Mouse (Mus musculus): ENCODE results near the gene Zfp64. TPM values are rescaled to one million over a fixed set of nuclear protein-coding genes. Genes with fewer than 3 reads are reported as not detected.

Zfp64 gene
- polyA plus RNA-seq, 1 experiment from 2014 or later, result 28.0 TPM

DNA sequence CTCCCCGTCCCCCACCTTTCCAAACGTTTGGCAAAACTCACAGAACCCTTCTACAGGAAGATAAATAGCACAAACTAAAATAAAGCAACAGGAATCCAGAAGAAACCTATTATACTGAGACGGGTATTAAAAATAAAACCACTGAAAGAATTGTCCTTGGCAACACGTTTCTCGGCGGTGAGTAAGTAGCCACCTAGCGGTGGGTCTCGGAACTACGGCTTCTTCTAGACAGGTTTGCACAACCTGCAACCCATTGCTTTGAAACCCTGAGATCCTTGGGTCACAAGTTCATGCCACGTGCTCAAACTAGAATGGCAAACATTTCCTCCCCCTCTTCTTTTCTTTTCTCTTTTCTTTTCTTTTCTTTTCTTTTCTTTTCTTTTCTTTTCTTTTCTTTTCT, 25.7 kb downstream of the Zfp64 start:
- Histone ChIP-seq H3K4me1 (replicated peaks; ENCODE audit: control insufficient read depth, insufficient read depth) (no peaks in the 10 kb centered on the region), H3K27me3 (ENCODE audit: control insufficient read depth, insufficient read depth, low read length) (no peaks in the 10 kb centered on the region), H3K27ac (replicated peaks) (no peak overlapping the region), H3K4me3 (ENCODE audit: low read depth, low read length) (no peak overlapping the region), H3K36me3 (ENCODE audit: control insufficient read depth, insufficient read depth, low read length) (peaks cover 30% of the 10 kb centered on the region), H3K4me2 (replicated peaks; ENCODE audit: low read depth) (no peak overlapping the region), H3K9ac (ENCODE audit: low read length) (no peak overlapping the region), H3K9me3 (ENCODE audit: control insufficient read depth, low read length) (no peaks in the 10 kb centered on the region)
- DNase-seq (ENCODE audit: low spot score) (peak; percentile 75), ATAC-seq (ENCODE audit: low FRiP score, low TSS enrichment) (0 out of 2 replicates have a peak, but pooled peaks have one; percentile 41)
- 16% methylated on average over 10 of the region's 10 CpGs for WGBS
- TF ChIP-seq EP300 (optimal IDR thresholded peaks at IDR 0.05), result no peak
- peak; percentile 80 for TF ChIP-seq CTCF (IDR thresholded peaks at IDR 0.05; ENCODE audit: low read depth)

DNA sequence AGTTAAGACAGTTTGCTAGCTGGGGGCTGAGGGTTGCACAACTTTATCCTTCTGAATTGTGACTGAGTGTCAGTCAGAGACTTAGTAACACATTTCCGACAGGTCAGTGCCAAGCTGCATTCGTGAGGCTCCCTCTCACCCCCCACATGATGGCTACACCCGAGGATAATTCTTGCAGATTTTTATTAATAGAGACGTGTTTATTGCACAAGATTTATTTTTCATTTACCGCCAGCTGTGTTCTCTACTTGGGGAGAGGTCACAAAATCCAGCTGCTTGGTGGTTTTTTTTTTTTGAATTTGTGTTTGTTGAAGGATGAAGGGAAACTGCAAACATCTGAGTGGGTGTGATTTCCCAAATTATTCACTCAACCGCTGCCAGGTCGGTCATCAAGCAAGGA, 28.0 kb downstream of the Zfp64 start:
- H3K27ac ChIP-seq (replicated peaks), result no peak overlapping the region
- ATAC-seq (ENCODE audit: low FRiP score, low TSS enrichment) (no peak), DNase-seq (ENCODE audit: low spot score) (no peak)
- H3K9me3 ChIP-seq (ENCODE audit: control insufficient read depth, low read length), result no peaks in the 10 kb centered on the region
- H3K4me2 ChIP-seq (replicated peaks; ENCODE audit: low read depth), result no peak overlapping the region
- peaks cover 25% of the 10 kb centered on the region for H3K36me3 ChIP-seq (ENCODE audit: control insufficient read depth, insufficient read depth, low read length)
- no peaks in the 10 kb centered on the region for H3K4me1 ChIP-seq (replicated peaks; ENCODE audit: control insufficient read depth, insufficient read depth)
- 59% methylated on average over 7 of the region's 7 CpGs for WGBS
- TF ChIP-seq EP300 (optimal IDR thresholded peaks at IDR 0.05) (no peak), CTCF (IDR thresholded peaks at IDR 0.05; ENCODE audit: low read depth) (no peak)
- H3K4me3 ChIP-seq (ENCODE audit: low read depth, low read length), result no peak overlapping the region
- H3K9ac ChIP-seq (ENCODE audit: low read length), result no peak overlapping the region
- no peaks in the 10 kb centered on the region for H3K27me3 ChIP-seq (ENCODE audit: control insufficient read depth, insufficient read depth, low read length)

DNA sequence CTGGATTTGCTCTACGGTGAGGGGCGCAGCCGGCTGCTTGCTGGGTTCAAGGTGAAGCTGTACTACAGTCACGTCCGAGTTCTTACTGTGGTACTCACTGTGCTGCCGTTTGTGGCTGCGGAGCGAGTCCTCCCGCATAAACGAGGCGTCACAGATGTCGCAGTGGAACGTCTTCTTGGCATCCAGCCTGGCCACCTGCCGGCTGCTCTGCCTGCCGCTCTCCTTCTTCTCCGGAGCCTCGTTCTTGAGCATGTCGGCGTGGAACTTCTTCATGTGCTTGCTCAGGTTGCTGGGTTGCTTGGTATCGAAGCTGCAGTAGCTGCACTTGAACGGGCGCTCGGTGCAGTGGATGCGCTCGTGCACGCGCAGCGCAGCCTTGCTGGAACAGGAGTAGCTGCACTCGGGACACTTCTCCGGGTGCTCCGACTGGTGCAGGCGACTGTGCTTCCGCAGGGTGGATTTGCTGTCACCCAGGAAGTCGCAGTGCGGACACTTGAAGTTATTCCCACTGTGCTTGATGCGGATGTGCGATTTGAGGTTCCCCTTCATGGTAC, 29.1 kb downstream of the Zfp64 start:
- Histone ChIP-seq H3K36me3 (ENCODE audit: control insufficient read depth, insufficient read depth, low read length) (peaks cover 20% of the 10 kb centered on the region), H3K4me1 (replicated peaks; ENCODE audit: control insufficient read depth, insufficient read depth) (no peaks in the 10 kb centered on the region), H3K27me3 (ENCODE audit: control insufficient read depth, insufficient read depth, low read length) (no peaks in the 10 kb centered on the region), H3K9ac (ENCODE audit: low read length) (no peak overlapping the region), H3K9me3 (ENCODE audit: control insufficient read depth, low read length) (no peaks in the 10 kb centered on the region), H3K27ac (replicated peaks) (no peak overlapping the region), H3K4me2 (replicated peaks; ENCODE audit: low read depth) (no peak overlapping the region), H3K4me3 (ENCODE audit: low read depth, low read length) (no peak overlapping the region)
- ATAC-seq (ENCODE audit: low FRiP score, low TSS enrichment) (no peak), DNase-seq (ENCODE audit: low spot score) (no peak)
- TF ChIP-seq CTCF (IDR thresholded peaks at IDR 0.05; ENCODE audit: low read depth), result no peak
- 88% methylated on average over 37 of the region's 37 CpGs for WGBS

DNA sequence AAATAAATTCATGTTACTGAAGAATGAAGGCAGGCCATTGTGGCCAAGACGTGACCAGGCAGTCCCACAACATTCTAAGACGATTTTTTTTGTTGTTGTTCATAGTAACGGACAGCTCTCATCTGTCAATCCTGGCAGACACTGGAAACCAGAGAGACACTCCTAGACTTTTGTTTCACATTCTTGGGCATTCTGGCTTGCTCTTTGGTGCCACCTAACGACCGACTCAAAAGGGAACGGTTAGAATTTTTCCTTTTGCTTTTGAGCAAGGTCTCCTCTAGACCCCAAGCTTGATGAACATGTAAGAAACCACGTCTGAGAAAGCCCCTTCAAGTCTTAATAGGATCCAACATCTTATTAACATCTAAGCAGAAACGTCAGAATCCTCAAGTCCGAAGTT, 31.7 kb downstream of the Zfp64 start:
- peaks cover 14% of the 10 kb centered on the region for H3K36me3 ChIP-seq (ENCODE audit: control insufficient read depth, insufficient read depth, low read length)
- no peak overlapping the region for H3K4me2 ChIP-seq (replicated peaks; ENCODE audit: low read depth)
- DNase-seq (ENCODE audit: low spot score), result no peak
- no peak overlapping the region for H3K9ac ChIP-seq (ENCODE audit: low read length)
- no peaks in the 10 kb centered on the region for H3K9me3 ChIP-seq (ENCODE audit: control insufficient read depth, low read length)
- ATAC-seq (ENCODE audit: low FRiP score, low TSS enrichment), result no peak
- 8% methylated on average over 9 of the region's 9 CpGs for WGBS
- H3K4me3 ChIP-seq (ENCODE audit: low read depth, low read length), result no peak overlapping the region
- TF ChIP-seq CTCF (IDR thresholded peaks at IDR 0.05; ENCODE audit: low read depth), result peak; percentile 84
- TF ChIP-seq EP300 (optimal IDR thresholded peaks at IDR 0.05), result no peak
- no peak overlapping the region for H3K27ac ChIP-seq (replicated peaks)
- H3K27me3 ChIP-seq (ENCODE audit: control insufficient read depth, insufficient read depth, low read length), result no peaks in the 10 kb centered on the region
- H3K4me1 ChIP-seq (replicated peaks; ENCODE audit: control insufficient read depth, insufficient read depth), result no peaks in the 10 kb centered on the region

DNA sequence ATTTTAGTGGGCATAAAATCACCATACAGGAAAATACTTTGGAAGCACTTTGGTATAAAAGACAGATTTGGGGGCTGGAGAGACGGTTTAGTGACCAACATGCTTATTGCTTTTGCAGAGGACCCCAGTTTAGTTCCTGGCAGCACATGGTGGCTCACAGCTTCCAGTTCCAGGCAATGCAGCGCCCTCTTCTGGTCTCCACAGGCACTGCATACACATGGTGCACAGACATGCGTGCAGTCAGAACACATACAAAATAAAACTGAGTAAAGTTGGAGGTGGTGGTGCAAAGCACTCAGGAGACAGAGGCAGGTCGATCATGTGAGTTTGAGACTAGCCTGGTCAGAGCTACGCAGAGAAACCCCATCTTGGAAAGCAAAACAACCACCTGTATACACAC, 32.9 kb downstream of the Zfp64 start:
- DNase-seq (ENCODE audit: low spot score), result no peak
- no peak overlapping the region for H3K9ac ChIP-seq (ENCODE audit: low read length)
- no peaks in the 10 kb centered on the region for H3K4me1 ChIP-seq (replicated peaks; ENCODE audit: control insufficient read depth, insufficient read depth)
- no peak overlapping the region for H3K4me2 ChIP-seq (replicated peaks; ENCODE audit: low read depth)
- H3K36me3 ChIP-seq (ENCODE audit: control insufficient read depth, insufficient read depth, low read length), result peaks cover 10% of the 10 kb centered on the region
- ATAC-seq (ENCODE audit: low FRiP score, low TSS enrichment), result no peak
- H3K27ac ChIP-seq (replicated peaks), result no peak overlapping the region
- no peak overlapping the region for H3K4me3 ChIP-seq (ENCODE audit: low read depth, low read length)
- 86% methylated on average over 5 of the region's 5 CpGs for WGBS
- no peaks in the 10 kb centered on the region for H3K9me3 ChIP-seq (ENCODE audit: control insufficient read depth, low read length)
- TF ChIP-seq EP300 (optimal IDR thresholded peaks at IDR 0.05), result no peak
- TF ChIP-seq CTCF (IDR thresholded peaks at IDR 0.05; ENCODE audit: low read depth), result peak; percentile 56
- no peaks in the 10 kb centered on the region for H3K27me3 ChIP-seq (ENCODE audit: control insufficient read depth, insufficient read depth, low read length)

DNA sequence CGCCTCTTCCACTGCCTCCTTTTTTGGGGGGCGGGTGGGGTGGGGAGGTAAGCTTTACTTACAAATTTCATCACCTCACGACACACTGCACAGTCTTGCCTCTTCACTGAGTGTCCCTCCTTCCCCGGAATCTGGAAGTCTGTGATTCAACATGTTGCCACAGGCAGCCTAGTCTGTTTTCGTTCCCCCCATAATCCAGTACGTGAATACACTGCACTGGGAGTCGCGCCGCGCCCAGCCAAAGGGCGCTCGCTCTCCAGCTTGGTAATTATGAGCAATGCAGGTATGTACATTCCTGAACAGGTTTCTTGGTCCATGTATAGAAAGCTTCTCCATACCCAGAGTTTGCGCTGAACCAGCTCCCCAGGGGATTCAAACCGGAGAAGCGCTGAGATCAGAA, 35.4 kb downstream of the Zfp64 start:
- no peak overlapping the region for H3K27ac ChIP-seq (replicated peaks)
- H3K36me3 ChIP-seq (ENCODE audit: control insufficient read depth, insufficient read depth, low read length), result no peaks in the 10 kb centered on the region
- H3K4me2 ChIP-seq (replicated peaks; ENCODE audit: low read depth), result no peak overlapping the region
- no peak overlapping the region for H3K4me3 ChIP-seq (ENCODE audit: low read depth, low read length)
- TF ChIP-seq CTCF (IDR thresholded peaks at IDR 0.05; ENCODE audit: low read depth), result no peak
- no peak for TF ChIP-seq EP300 (optimal IDR thresholded peaks at IDR 0.05)
- ATAC-seq (ENCODE audit: low FRiP score, low TSS enrichment) (peak; percentile 63; the same call in 1 of the 2 replicates), DNase-seq (ENCODE audit: low spot score) (peak; percentile 48)
- no peak overlapping the region for H3K9ac ChIP-seq (ENCODE audit: low read length)
- no peaks in the 10 kb centered on the region for H3K9me3 ChIP-seq (ENCODE audit: control insufficient read depth, low read length)
- H3K4me1 ChIP-seq (replicated peaks; ENCODE audit: control insufficient read depth, insufficient read depth), result no peaks in the 10 kb centered on the region
- no peaks in the 10 kb centered on the region for H3K27me3 ChIP-seq (ENCODE audit: control insufficient read depth, insufficient read depth, low read length)
- 41% methylated on average over 15 of the region's 15 CpGs for WGBS
